Mouse (Mus musculus) myocyte (in vitro differentiated cells): ENCODE results near the gene Dach1.

Source experiments
- CEBPB ChIP-seq: IDR thresholded peaks from 2 replicates; pipeline ENCODE4 v1.6.1; 2011; ENCODE audit warnings: mild to moderate bottlenecking, moderate library complexity; ENCODE audit not compliant: poor library complexity, insufficient read depth, severe bottlenecking
- E2F4 ChIP-seq: IDR thresholded peaks from one replicate; pipeline ENCODE4 v1.6.1; 2011; ENCODE audit warnings: mild to moderate bottlenecking, control low read depth, moderate library complexity; ENCODE audit not compliant: insufficient read depth
- MAX ChIP-seq: IDR thresholded peaks from one replicate; pipeline ENCODE4 v1.6.1; 2011; ENCODE audit warnings: low read depth, mild to moderate bottlenecking, control low read depth
- MYOD1 ChIP-seq, 3 experiments: IDR thresholded peaks; one replicate each; pipeline ENCODE4 v1.6.1; 2011; ENCODE audit warnings: control low read depth in 2 of 3, low read depth in 2 of 3, mild to moderate bottlenecking in 2 of 3, moderate library complexity in 1 of 3; ENCODE audit not compliant: insufficient read length in 2 of 3, control insufficient read depth in 1 of 3
- MYOG ChIP-seq, 3 experiments: IDR thresholded peaks; one replicate each; pipeline ENCODE4 v1.6.1; 2011; ENCODE audit warnings: control low read depth in 2 of 3, low read depth in 2 of 3, mild to moderate bottlenecking in 2 of 3; ENCODE audit not compliant: insufficient read length in 2 of 3, control insufficient read depth in 1 of 3, insufficient read depth in 1 of 3
- POLR2A ChIP-seq: IDR thresholded peaks from one replicate; pipeline ENCODE4 v1.6.1; 2011; ENCODE audit warnings: low read depth, mild to moderate bottlenecking, control low read depth, moderate library complexity; ENCODE audit not compliant: insufficient read length
- SRF ChIP-seq: IDR thresholded peaks from one replicate; pipeline ENCODE4 v1.6.1; 2011; ENCODE audit warnings: low read depth; ENCODE audit not compliant: control insufficient read depth, insufficient read length
- TCF12 ChIP-seq: IDR thresholded peaks from one replicate; pipeline ENCODE4 v1.6.1; 2011; ENCODE audit warnings: mild to moderate bottlenecking, control low read depth; ENCODE audit not compliant: poor library complexity, insufficient read depth, severe bottlenecking

DNA sequence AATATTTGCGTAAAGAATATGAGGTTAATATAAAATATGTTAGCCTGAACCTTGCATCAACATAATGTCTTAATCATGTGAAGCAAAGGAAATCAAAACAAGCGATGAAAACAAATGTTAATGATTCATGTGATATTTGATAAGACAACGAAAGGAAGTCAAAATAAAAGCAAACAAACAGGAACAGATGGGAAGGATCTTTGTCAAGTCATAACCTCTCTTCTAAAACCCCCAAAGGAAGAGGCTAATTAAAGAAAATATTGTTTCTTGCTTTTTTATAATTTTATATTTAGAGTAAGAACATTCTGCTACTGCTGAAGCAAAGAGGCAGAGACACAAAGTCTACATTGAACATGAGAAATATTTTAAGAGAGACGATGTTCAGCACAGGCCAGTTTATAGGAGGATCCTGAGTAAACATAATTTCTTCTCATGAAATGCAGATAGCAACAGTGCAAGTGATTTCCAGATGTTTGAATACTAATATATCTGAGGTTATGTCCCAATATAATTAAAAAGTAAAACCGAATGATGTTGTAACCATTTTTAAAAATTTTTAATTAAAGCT lies 374.1 kb downstream of the Dach1 start:
- TF ChIP-seq MYOG (IDR thresholded peaks at IDR 0.05; ENCODE audit: control insufficient read depth in 1 of 3, insufficient read depth in 1 of 3, insufficient read length in 2 of 3, low read depth in 2 of 3) (no peak), CEBPB (no peak), POLR2A (no peak), MAX (no peak), TCF12 (no peak), SRF (no peak), E2F4 (no peak), MYOD1 (IDR thresholded peaks at IDR 0.05; ENCODE audit: control insufficient read depth in 1 of 3, insufficient read length in 2 of 3, low read depth in 2 of 3) (no peak)
